Mouse (Mus musculus): ENCODE results near the gene Atp6v1g1.

The Atp6v1g1 gene

DNA sequence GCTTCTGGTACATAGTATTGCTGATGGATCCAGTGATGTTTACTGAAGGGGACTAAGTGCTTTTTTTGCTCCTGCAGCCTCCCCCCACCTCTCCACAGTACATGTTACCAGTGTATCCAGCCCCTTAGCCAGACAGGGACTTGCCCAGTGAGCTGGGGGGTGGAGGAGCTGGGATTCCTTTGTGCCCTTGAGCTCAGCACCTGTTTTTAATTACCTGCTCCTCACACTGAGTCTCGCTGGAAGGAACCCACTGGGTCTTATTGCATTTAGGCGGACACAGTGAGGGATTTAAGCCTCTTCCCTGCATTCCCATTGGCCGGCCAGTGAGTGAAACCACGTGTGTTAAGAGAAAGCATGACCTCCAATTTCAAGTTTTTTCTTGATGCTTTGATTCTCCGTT lies 38.0 kb downstream of the Atp6v1g1 start:
- DNase-seq (ENCODE audit: low spot score) = no peak

DNA sequence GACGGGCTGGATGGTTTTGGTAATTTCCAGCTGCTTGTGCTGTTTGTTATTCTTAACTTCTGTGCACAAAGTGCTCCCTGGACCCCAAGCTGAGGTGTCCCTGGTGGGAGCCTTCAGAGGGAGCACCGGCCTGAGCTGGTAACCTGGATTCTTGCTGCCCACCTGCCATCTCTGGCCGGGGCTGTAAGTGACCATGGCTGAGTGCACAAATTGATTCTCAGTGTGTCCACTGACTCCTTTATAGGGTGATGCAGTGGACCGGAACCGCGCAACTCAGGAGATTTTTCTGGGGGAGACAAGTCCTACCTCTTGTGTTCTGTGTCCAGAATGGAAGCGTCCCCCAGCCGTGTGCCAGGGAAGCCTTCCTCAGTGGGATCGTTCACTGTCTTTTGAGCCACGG lies 40.6 kb downstream of the Atp6v1g1 start:
- DNase-seq (ENCODE audit: low spot score) = no peak

DNA sequence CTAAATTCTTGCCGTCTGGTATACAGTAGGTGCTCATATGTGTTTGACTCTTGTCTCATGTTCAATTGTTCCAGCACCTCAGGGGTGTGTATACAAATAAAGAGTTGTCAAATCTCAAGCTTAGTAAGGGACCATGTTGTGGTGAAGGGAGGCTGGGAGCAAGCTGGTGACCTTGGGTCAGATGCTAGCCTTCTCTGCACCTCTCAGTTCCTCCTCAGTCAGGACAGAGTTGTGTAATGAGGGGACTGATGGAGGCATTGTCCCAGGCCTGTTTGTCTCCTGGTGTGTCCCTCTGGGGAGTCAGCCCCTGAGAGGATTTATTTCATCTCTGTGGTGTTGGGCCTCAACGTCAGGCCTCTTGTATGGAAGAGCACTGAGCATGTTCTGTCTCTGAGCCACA lies 41.7 kb downstream of the Atp6v1g1 start:
- no peak for DNase-seq (ENCODE audit: low spot score)

DNA sequence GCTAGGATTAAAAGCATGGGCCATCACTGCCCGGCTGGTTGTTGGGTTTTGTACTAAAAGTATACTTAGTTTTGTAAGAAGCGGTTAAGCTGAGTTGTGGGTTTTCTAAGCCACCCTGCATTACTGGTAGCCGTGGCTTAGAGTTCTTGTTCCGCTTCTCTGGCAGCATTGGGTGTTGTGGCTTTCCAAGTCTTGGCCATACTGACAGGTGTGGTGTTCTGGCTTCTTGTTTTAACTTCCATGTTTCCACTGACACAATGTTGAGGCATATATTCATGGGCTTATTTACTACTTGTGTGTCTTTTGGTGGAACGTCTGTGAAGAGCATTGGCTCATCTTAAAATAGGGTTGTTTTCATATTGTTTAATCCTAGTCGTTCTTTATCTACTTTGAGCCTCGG lies 45.4 kb downstream of the Atp6v1g1 start:
- DNase-seq (ENCODE audit: low spot score) = no peak

DNA sequence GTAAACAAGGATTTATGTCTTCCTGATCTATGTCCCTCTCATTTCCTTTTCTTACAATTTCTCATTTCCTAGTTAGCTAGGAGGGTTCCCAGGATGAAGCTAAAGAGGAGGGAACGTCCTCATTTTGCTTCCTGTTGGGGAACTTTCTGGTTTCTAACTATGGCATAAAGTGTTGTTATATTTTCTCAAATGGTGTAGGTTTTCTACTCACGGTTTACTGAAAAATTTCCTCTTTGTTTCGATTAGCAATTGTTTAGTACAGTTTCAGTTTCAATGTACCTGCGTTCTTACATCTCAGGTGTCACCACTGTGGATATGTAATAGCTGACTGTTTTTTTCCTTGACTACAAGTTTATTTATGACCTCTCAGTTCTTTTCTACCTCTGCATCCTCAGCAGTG lies 46.0 kb downstream of the Atp6v1g1 start:
- no peak for DNase-seq (ENCODE audit: low spot score)

DNA sequence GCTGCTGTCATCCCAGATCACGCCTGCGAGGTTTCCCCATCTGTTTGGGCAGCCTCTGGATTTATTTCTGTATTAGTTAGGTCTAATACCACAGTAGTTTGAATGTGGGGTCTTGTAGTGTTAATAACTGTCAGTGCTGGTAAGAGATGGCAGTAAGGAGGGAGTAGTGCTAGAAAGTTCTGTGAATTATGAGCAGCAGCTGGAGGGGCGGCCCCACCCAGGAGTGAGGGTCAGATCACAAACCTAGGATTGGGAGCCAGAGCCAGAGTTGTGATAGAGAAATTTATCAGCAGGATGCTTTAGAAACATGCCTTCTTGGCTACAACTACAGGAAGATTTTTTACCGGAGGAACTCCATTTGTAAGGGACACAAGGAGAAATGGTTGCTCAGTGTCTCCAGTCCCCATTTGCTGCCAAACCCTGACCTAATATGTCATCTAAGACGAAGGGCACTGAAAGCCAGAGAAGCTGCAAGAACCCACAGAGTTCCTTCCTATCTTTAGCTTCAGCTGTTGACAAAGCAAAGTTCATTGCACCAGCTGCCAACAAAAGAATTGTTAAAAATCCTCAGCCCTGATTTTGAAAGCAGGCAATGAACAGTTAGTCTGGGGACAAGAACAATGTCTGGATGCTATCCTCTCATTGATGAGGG lies 50.0 kb downstream of the Atp6v1g1 start:
- peak; percentile 34 for DNase-seq (ENCODE audit: low spot score)

DNA sequence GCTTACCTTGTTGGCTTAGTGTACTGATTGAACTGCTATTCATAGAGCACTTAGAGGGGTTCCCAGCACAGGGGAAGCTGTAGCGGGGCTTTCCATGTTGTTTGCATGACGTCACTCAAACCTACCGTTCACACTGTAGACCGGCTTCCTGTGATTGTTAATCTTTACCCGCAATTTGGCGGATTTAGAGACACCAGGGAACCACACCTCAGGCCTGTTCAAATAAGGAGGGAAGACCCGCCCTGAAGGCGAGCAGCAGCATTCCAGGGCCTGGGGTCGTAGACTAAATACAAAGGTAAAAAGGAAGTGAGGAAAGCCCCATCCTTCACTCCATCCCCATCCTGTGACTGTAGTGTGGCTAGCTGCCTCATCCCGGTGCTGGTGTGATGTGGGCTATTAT lies 50.7 kb downstream of the Atp6v1g1 start:
- peak; percentile 56 for DNase-seq (ENCODE audit: low spot score)

GRCm38 (mm10) chr4:63596010-63596409 lies 51.4 kb downstream of the Atp6v1g1 start:
- DNase-seq (ENCODE audit: low spot score) = no peak
